Mouse (Mus musculus): ENCODE measurements around the gene Meiob. TPM values are rescaled to one million over a fixed set of nuclear protein-coding genes. Genes with fewer than 3 reads are reported as not detected.

The Meiob gene
- 0.95 TPM for polyA plus RNA-seq (2014; fragmentation: Illumina TruSeq; extraction: RNeasy Lipid Tissue Mini Kit (QIAGEN cat#74804); ENCODE audit: low read depth, low replicate concordance)

GRCm38 (mm10) chr17:24803952-24804951, at the start of gene Meiob:
Gene Meiob, plus strand, starts transcription at chr17:24804289.

GRCm38 (mm10) chr17:24839842-24840241, 35.8 kb downstream of the Meiob start, which contains the start of gene Hagh:
Gene Hagh, plus strand, starts transcription at chr17:24840143.

GRCm38 (mm10) chr17:24850065-24850772, 46.1 kb downstream of the Meiob start, which contains the start of gene Fahd1:
Gene Fahd1, minus strand, starts transcription at chr17:24850364.

GRCm38 (mm10) chr17:24865776-24866175, 61.7 kb downstream of the Meiob start, which contains the start of gene Igfals:
Gene Igfals, plus strand, starts transcription at chr17:24865997.

GRCm38 (mm10) chr17:24886134-24886931, 82.2 kb downstream of the Meiob start, which contains the start of the genes Nubp2 and Spsb3:
Gene Nubp2, minus strand, starts transcription at chr17:24886349.
Gene Spsb3, plus strand, starts transcription at chr17:24886643.

Other genes with a start within 250 kb of the Meiob start
- gene Tsc2, start 171.7 kb upstream of the Meiob start, polyA plus RNA-seq (2014; fragmentation: Illumina TruSeq; extraction: RNeasy Lipid Tissue Mini Kit (QIAGEN cat#74804); ENCODE audit: low read depth, low replicate concordance): 12.6 TPM
- 0.35 TPM for gene Nthl1, start 171.6 kb upstream of the Meiob start, polyA plus RNA-seq (2014; fragmentation: Illumina TruSeq; extraction: RNeasy Lipid Tissue Mini Kit (QIAGEN cat#74804); ENCODE audit: low read depth, low replicate concordance)
- 6.4 TPM for gene Slc9a3r2, start 154.0 kb upstream of the Meiob start, polyA plus RNA-seq (2014; fragmentation: Illumina TruSeq; extraction: RNeasy Lipid Tissue Mini Kit (QIAGEN cat#74804); ENCODE audit: low read depth, low replicate concordance)
- not detected for gene Npw, start 145.8 kb upstream of the Meiob start, polyA plus RNA-seq (2014; fragmentation: Illumina TruSeq; extraction: RNeasy Lipid Tissue Mini Kit (QIAGEN cat#74804); ENCODE audit: low read depth, low replicate concordance)
- gene Zfp598, start 134.6 kb upstream of the Meiob start, polyA plus RNA-seq (2014; fragmentation: Illumina TruSeq; extraction: RNeasy Lipid Tissue Mini Kit (QIAGEN cat#74804); ENCODE audit: low read depth, low replicate concordance): 3.1 TPM
- gene Syngr3, start 114.3 kb upstream of the Meiob start, polyA plus RNA-seq (2014; fragmentation: Illumina TruSeq; extraction: RNeasy Lipid Tissue Mini Kit (QIAGEN cat#74804); ENCODE audit: low read depth, low replicate concordance): 1.1 TPM
- gene Gfer, start 108.1 kb upstream of the Meiob start, polyA plus RNA-seq (2014; fragmentation: Illumina TruSeq; extraction: RNeasy Lipid Tissue Mini Kit (QIAGEN cat#74804); ENCODE audit: low read depth, low replicate concordance): 13.7 TPM
- gene Noxo1, start 108.1 kb upstream of the Meiob start, polyA plus RNA-seq (2014; fragmentation: Illumina TruSeq; extraction: RNeasy Lipid Tissue Mini Kit (QIAGEN cat#74804); ENCODE audit: low read depth, low replicate concordance): 14.0 TPM
- not detected for gene Tbl3, start 96.6 kb upstream of the Meiob start, polyA plus RNA-seq (2014; fragmentation: Illumina TruSeq; extraction: RNeasy Lipid Tissue Mini Kit (QIAGEN cat#74804); ENCODE audit: low read depth, low replicate concordance)
- not detected for gene Rnf151, start 86.2 kb upstream of the Meiob start, polyA plus RNA-seq (2014; fragmentation: Illumina TruSeq; extraction: RNeasy Lipid Tissue Mini Kit (QIAGEN cat#74804); ENCODE audit: low read depth, low replicate concordance)
- gene Rps2, start 86.2 kb upstream of the Meiob start, polyA plus RNA-seq (2014; fragmentation: Illumina TruSeq; extraction: RNeasy Lipid Tissue Mini Kit (QIAGEN cat#74804); ENCODE audit: low read depth, low replicate concordance): 513 TPM
- gene Ndufb10, start 79.8 kb upstream of the Meiob start, polyA plus RNA-seq (2014; fragmentation: Illumina TruSeq; extraction: RNeasy Lipid Tissue Mini Kit (QIAGEN cat#74804); ENCODE audit: low read depth, low replicate concordance): 96.4 TPM
- not detected for gene Rpl3l, start 76.5 kb upstream of the Meiob start, polyA plus RNA-seq (2014; fragmentation: Illumina TruSeq; extraction: RNeasy Lipid Tissue Mini Kit (QIAGEN cat#74804); ENCODE audit: low read depth, low replicate concordance)
- gene Msrb1, start 67.6 kb upstream of the Meiob start, polyA plus RNA-seq (2014; fragmentation: Illumina TruSeq; extraction: RNeasy Lipid Tissue Mini Kit (QIAGEN cat#74804); ENCODE audit: low read depth, low replicate concordance): 5.8 TPM
- not detected for gene Hs3st6, start 51.3 kb upstream of the Meiob start, polyA plus RNA-seq (2014; fragmentation: Illumina TruSeq; extraction: RNeasy Lipid Tissue Mini Kit (QIAGEN cat#74804); ENCODE audit: low read depth, low replicate concordance)
- gene Hagh, start 35.9 kb downstream of the Meiob start, polyA plus RNA-seq (2014; fragmentation: Illumina TruSeq; extraction: RNeasy Lipid Tissue Mini Kit (QIAGEN cat#74804); ENCODE audit: low read depth, low replicate concordance): 10.6 TPM
- gene Fahd1, start 46.1 kb downstream of the Meiob start, polyA plus RNA-seq (2014; fragmentation: Illumina TruSeq; extraction: RNeasy Lipid Tissue Mini Kit (QIAGEN cat#74804); ENCODE audit: low read depth, low replicate concordance): 194 TPM
- not detected for gene Igfals, start 61.7 kb downstream of the Meiob start, polyA plus RNA-seq (2014; fragmentation: Illumina TruSeq; extraction: RNeasy Lipid Tissue Mini Kit (QIAGEN cat#74804); ENCODE audit: low read depth, low replicate concordance)
- gene Nubp2, start 82.1 kb downstream of the Meiob start, polyA plus RNA-seq (2014; fragmentation: Illumina TruSeq; extraction: RNeasy Lipid Tissue Mini Kit (QIAGEN cat#74804); ENCODE audit: low read depth, low replicate concordance): 2.7 TPM
- not detected for gene Spsb3, start 82.4 kb downstream of the Meiob start, polyA plus RNA-seq (2014; fragmentation: Illumina TruSeq; extraction: RNeasy Lipid Tissue Mini Kit (QIAGEN cat#74804); ENCODE audit: low read depth, low replicate concordance)
- 2.0 TPM for gene Eme2, start 90.8 kb downstream of the Meiob start, polyA plus RNA-seq (2014; fragmentation: Illumina TruSeq; extraction: RNeasy Lipid Tissue Mini Kit (QIAGEN cat#74804); ENCODE audit: low read depth, low replicate concordance)
- 1.8 TPM for gene Mrps34, start 90.8 kb downstream of the Meiob start, polyA plus RNA-seq (2014; fragmentation: Illumina TruSeq; extraction: RNeasy Lipid Tissue Mini Kit (QIAGEN cat#74804); ENCODE audit: low read depth, low replicate concordance)
- 1.0 TPM for gene Nme3, start 92.2 kb downstream of the Meiob start, polyA plus RNA-seq (2014; fragmentation: Illumina TruSeq; extraction: RNeasy Lipid Tissue Mini Kit (QIAGEN cat#74804); ENCODE audit: low read depth, low replicate concordance)
- 7.2 TPM for gene Mapk8ip3, start 132.7 kb downstream of the Meiob start, polyA plus RNA-seq (2014; fragmentation: Illumina TruSeq; extraction: RNeasy Lipid Tissue Mini Kit (QIAGEN cat#74804); ENCODE audit: low read depth, low replicate concordance)
- gene Jpt2, start 156.4 kb downstream of the Meiob start, polyA plus RNA-seq (2014; fragmentation: Illumina TruSeq; extraction: RNeasy Lipid Tissue Mini Kit (QIAGEN cat#74804); ENCODE audit: low read depth, low replicate concordance): 62.0 TPM
- gene Cramp1l, start 211.5 kb downstream of the Meiob start, polyA plus RNA-seq (2014; fragmentation: Illumina TruSeq; extraction: RNeasy Lipid Tissue Mini Kit (QIAGEN cat#74804); ENCODE audit: low read depth, low replicate concordance): 12.3 TPM
- gene Ift140, start 211.8 kb downstream of the Meiob start, polyA plus RNA-seq (2014; fragmentation: Illumina TruSeq; extraction: RNeasy Lipid Tissue Mini Kit (QIAGEN cat#74804); ENCODE audit: low read depth, low replicate concordance): 8.1 TPM